Comparison of ENCODE assay signal across 9 mouse cellular contexts in the genomic region with DNA sequence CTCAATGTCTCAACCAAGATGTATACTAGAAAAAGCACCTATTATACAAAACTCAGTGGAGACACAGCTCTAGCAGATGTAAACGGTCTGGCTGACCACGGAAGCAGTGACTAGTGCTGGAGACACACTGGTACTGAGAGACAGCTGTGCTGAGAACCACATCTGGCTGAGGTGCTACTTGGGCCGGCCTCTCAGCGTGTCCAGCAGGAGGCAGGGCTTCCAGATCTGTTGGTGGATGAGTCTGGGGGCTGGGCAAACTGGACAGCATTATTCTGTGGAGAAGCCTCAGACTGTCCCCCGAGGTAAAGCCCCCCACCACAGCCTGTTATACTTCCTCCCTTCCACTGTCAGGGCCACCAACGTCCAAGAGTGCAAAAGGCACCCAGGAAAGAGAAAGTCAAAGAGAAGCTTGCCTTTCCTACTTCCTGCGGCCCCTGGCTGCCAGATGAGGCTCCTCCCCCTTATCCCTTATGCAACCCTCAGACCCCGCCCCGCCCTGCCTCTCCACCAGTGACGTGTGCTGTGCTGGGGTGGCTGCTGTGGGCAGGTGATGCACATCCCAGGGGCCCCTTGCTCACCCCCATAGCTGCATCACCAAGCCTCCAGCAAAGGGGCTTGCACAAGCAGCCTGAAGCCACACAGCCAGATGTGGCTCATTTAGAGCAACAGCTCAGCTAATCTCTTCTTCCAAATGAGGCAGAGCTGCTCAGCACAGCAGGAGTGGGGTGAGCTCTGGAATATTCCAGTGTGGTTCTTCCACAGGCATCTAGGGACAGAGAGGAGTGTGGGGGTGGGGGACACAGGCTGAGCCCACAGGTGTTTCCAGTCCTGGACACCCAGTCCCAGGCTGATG. TPM values are rescaled to one million over a fixed set of nuclear protein-coding genes. Genes with fewer than 3 reads are reported as not detected.
DNase-seq lines count a peak whose midpoint lies in the region; ATAC-seq and TF ChIP-seq lines count a peak whose summit lies in the region.
"Had no signal": no experiment of that assay in that cellular context is flagged by ENCODE, and none has a peak within 500 bp of the region (broad histone marks: within the 10 kb centered on the region; RNA-seq: fewer than 3 reads in every experiment).

No protein-coding gene starts in this region.

- no peak overlapping the region for H3K4me2 ChIP-seq in hindbrain, postnatal 0 days (ENCODE audit: low read depth, low read length)
- H3K4me2 ChIP-seq in midbrain, embryonic 16.5 days (ENCODE audit: low read length): no peak overlapping the region

- H3K4me3 ChIP-seq in hindbrain, postnatal 0 days (ENCODE audit: low read length): no peak overlapping the region
- no peak overlapping the region for H3K4me3 ChIP-seq in liver, adult 2 months (ENCODE audit: insufficient read depth, low read depth, low read length)
- no peak overlapping the region for H3K4me3 ChIP-seq in midbrain, embryonic 16.5 days (ENCODE audit: low read depth, low read length)

- DNase-seq in embryo, embryonic 9.5 days (ENCODE audit: extremely low spot score): peak; percentile 25
- no peak for DNase-seq in embryo, embryonic 10 days (ENCODE audit: low spot score)
- DNase-seq in adrenal gland, postnatal 36 days: peak; percentile 60 to 71
- peak; percentile 69 to 72 for DNase-seq in gastrocnemius, adult 8-10 months (ENCODE audit: low spot score in 2 of 2)
- DNase-seq in hindbrain, postnatal 0 days (ENCODE audit: low spot score): peak; percentile 17
- peak; percentile 61 for DNase-seq in liver, adult 2 months (ENCODE audit: extremely low read depth, low read depth, low spot score)
- DNase-seq in thymus, postnatal 25 days: peak; percentile 88

- WGBS in hindbrain, postnatal 0 days: 35% methylated on average over 10 of the region's 10 CpGs
- WGBS in liver, adult 2 months: 16% methylated on average over 10 of the region's 10 CpGs
- WGBS in midbrain, embryonic 16.5 days: 25% methylated on average over 10 of the region's 10 CpGs

- no peaks in the 10 kb centered on the region for H3K27me3 ChIP-seq in hindbrain, postnatal 0 days (ENCODE audit: insufficient read depth, low read length)
- H3K27me3 ChIP-seq in liver, adult 2 months (ENCODE audit: control insufficient read depth, insufficient read depth, low read length): no peaks in the 10 kb centered on the region
- H3K27me3 ChIP-seq in midbrain, embryonic 16.5 days (ENCODE audit: control insufficient read depth, insufficient read depth, low read depth, low read length): no peaks in the 10 kb centered on the region

- no peaks in the 10 kb centered on the region for H3K9me3 ChIP-seq in hindbrain, postnatal 0 days (ENCODE audit: low read length)
- no peaks in the 10 kb centered on the region for H3K9me3 ChIP-seq in midbrain, embryonic 16.5 days (replicated peaks; ENCODE audit: control insufficient read depth, low read length, poor library complexity, severe bottlenecking)

- TF ChIP-seq POLR2A in liver, adult 2 months (IDR thresholded peaks at IDR 0.05; ENCODE audit: extremely low read depth, insufficient read depth, low read length): no peak

- H3K27ac ChIP-seq in hindbrain, postnatal 0 days: peak overlapping the region; percentile 41; the same call in 1 of the 2 replicates
- peak overlapping the region; percentile 61 for H3K27ac ChIP-seq in liver, adult 2 months (replicated peaks; ENCODE audit: insufficient read depth, low read depth, low read length)
- peak overlapping the region; percentile 66 for H3K27ac ChIP-seq in midbrain, embryonic 16.5 days (ENCODE audit: low read length)

- peaks cover 4% of the 10 kb centered on the region; the same call in 1 of the 2 replicates for H3K4me1 ChIP-seq in hindbrain, postnatal 0 days (ENCODE audit: insufficient read depth, low read length)
- peaks cover 47% of the 10 kb centered on the region for H3K4me1 ChIP-seq in liver, adult 2 months (ENCODE audit: control insufficient read depth, insufficient read depth, low read length)
- peaks cover 24% of the 10 kb centered on the region for H3K4me1 ChIP-seq in midbrain, embryonic 16.5 days (ENCODE audit: control insufficient read depth, insufficient read depth, low read length)

- TF ChIP-seq CTCF in hindbrain, postnatal 0 days (IDR thresholded peaks at IDR 0.05; ENCODE audit: low read depth): no peak
- 0 out of 2 replicates have a peak, but pooled peaks have one; percentile 9 for TF ChIP-seq CTCF in liver, adult 2 months (IDR thresholded peaks at IDR 0.05; ENCODE audit: low read depth, low read length)

- peaks cover 22% of the 10 kb centered on the region; the same call in 1 of the 2 replicates for H3K79me2 ChIP-seq in liver, adult 2 months (ENCODE audit: control insufficient read depth, insufficient read depth, low read length)

- no peaks in the 10 kb centered on the region for H3K36me3 ChIP-seq in hindbrain, postnatal 0 days (ENCODE audit: insufficient read depth, low read length)
- H3K36me3 ChIP-seq in liver, adult 2 months (ENCODE audit: control insufficient read depth, insufficient read depth, low read length): no peaks in the 10 kb centered on the region
- no peaks in the 10 kb centered on the region for H3K36me3 ChIP-seq in midbrain, embryonic 16.5 days (ENCODE audit: control insufficient read depth, insufficient read depth, low read length)

- peak; percentile 32 for ATAC-seq in hindbrain, postnatal 0 days
- peak; percentile 12; the same call in 1 of the 2 replicates for ATAC-seq in midbrain, embryonic 16.5 days

- H3K9ac ChIP-seq in hindbrain, postnatal 0 days (replicated peaks; ENCODE audit: low read length): no peak overlapping the region
- H3K9ac ChIP-seq in liver, adult 2 months (ENCODE audit: low read depth, low read length): peak overlapping the region; percentile 16; the same call in 1 of the 2 replicates
- H3K9ac ChIP-seq in midbrain, embryonic 16.5 days (ENCODE audit: low read depth, low read length): no peak overlapping the region

RNA-seq across cellular contexts. Expression of gene Pdxk, which starts 7.1 kb away (rescaled TPM):
- 10 to 100 TPM; 26.4 to 27.3 TPM for total RNA-seq in adrenal gland, postnatal 36 days (2021)
- 1 to 10 TPM; 5.0 to 6.9 (median 6.3) TPM for total RNA-seq in gastrocnemius, adult 8-10 months (2022)
- total RNA-seq in hindbrain, postnatal 0 days (2014; rRNA removed): 63.1 and 70.7 TPM in 2 replicates
- 42.8 and 45.8 TPM in 2 replicates for polyA plus RNA-seq in hindbrain, postnatal 0 days (2015; fragmentation: Nextera tagmentation; extraction: Ambion mirVana)
- total RNA-seq in liver, adult 2 months (2014; rRNA removed): 19.9 TPM in 2 replicates
- 29.2 and 29.5 TPM in 2 replicates for polyA plus RNA-seq in liver, adult 2 months (2012; rRNA removed)
- 47.4 and 58.8 TPM in 2 replicates for polyA plus RNA-seq in midbrain, embryonic 16.5 days (2015; fragmentation: Nextera tagmentation; extraction: Ambion mirVana)

RNA-seq across cellular contexts. Expression of gene Cstb, which starts 32.3 kb away (rescaled TPM):
- total RNA-seq in adrenal gland, postnatal 36 days (2021): 100 to 1,000 TPM; 268 to 380 TPM
- 10 to 100 TPM in 3 of 4 experiments, 1 to 10 TPM in 1; 7.8 to 12.6 (median 11.0) TPM for total RNA-seq in gastrocnemius, adult 8-10 months (2022)
- 80.6 and 84.4 TPM in 2 replicates for total RNA-seq in hindbrain, postnatal 0 days (2014; rRNA removed)
- polyA plus RNA-seq in hindbrain, postnatal 0 days (2015; fragmentation: Nextera tagmentation; extraction: Ambion mirVana): 147 and 148 TPM in 2 replicates
- total RNA-seq in liver, adult 2 months (2014; rRNA removed): 52.0 and 60.8 TPM in 2 replicates
- 41.4 and 47.5 TPM in 2 replicates for polyA plus RNA-seq in liver, adult 2 months (2012; rRNA removed)
- 90.7 and 94.6 TPM in 2 replicates for polyA plus RNA-seq in midbrain, embryonic 16.5 days (2015; fragmentation: Nextera tagmentation; extraction: Ambion mirVana)

RNA-seq across cellular contexts. Expression of gene Rrp1, which starts 44.9 kb away (rescaled TPM):
- 100 to 1,000 TPM; 243 to 258 TPM for total RNA-seq in adrenal gland, postnatal 36 days (2021)
- 10 to 100 TPM; 54.6 to 63.3 (median 59.5) TPM for total RNA-seq in gastrocnemius, adult 8-10 months (2022)
- 176 and 179 TPM in 2 replicates for total RNA-seq in hindbrain, postnatal 0 days (2014; rRNA removed)
- polyA plus RNA-seq in hindbrain, postnatal 0 days (2015; fragmentation: Nextera tagmentation; extraction: Ambion mirVana): 429 and 435 TPM in 2 replicates
- 39.8 and 41.9 TPM in 2 replicates for total RNA-seq in liver, adult 2 months (2014; rRNA removed)
- polyA plus RNA-seq in liver, adult 2 months (2012; rRNA removed): 30.7 and 37.6 TPM in 2 replicates
- polyA plus RNA-seq in midbrain, embryonic 16.5 days (2015; fragmentation: Nextera tagmentation; extraction: Ambion mirVana): 406 and 431 TPM in 2 replicates

RNA-seq across cellular contexts. Expression of gene Olfr1358, which starts 59.5 kb away (rescaled TPM):
- total RNA-seq in adrenal gland, postnatal 36 days (2021): not detected
- total RNA-seq in gastrocnemius, adult 8-10 months (2022): not detected
- total RNA-seq in hindbrain, postnatal 0 days (2014; rRNA removed): not detected in 2 replicates
- polyA plus RNA-seq in hindbrain, postnatal 0 days (2015; fragmentation: Nextera tagmentation; extraction: Ambion mirVana): not detected in 2 replicates
- total RNA-seq in liver, adult 2 months (2014; rRNA removed): not detected in 2 replicates
- polyA plus RNA-seq in liver, adult 2 months (2012; rRNA removed): not detected in 2 replicates
- polyA plus RNA-seq in midbrain, embryonic 16.5 days (2015; fragmentation: Nextera tagmentation; extraction: Ambion mirVana): not detected in 2 replicates
- total RNA-seq: left cerebral cortex, postnatal 10 days had no signal
